Mouse (Mus musculus): Measurements from ENCODE around the gene Uaca.
A peak's percentile ranks its signal among the peaks of the same experiment; 100 is the strongest.

The Uaca gene

GRCm38 (mm10) chr9:60794210-60794840, at the start of gene Uaca:
Gene Uaca (plus strand): TSS chr9:60794542.
- DNase-seq: peak; percentile 40 to 44

- DNase-seq: no peak
Observed at GRCm38 (mm10) chr9:60744971-60745370, 49.4 kb upstream of the Uaca start.

GRCm38 (mm10) chr9:60746561-60746960, 47.8 kb upstream of the Uaca start:
- DNase-seq: no peak

- no peak for DNase-seq
Observed at GRCm38 (mm10) chr9:60747672-60748071, 46.7 kb upstream of the Uaca start.

- DNase-seq: no peak
Observed at GRCm38 (mm10) chr9:60748191-60748590, 46.2 kb upstream of the Uaca start.

GRCm38 (mm10) chr9:60749105-60749504, 45.2 kb upstream of the Uaca start:
- no peak for DNase-seq

- DNase-seq: no peak
Observed at GRCm38 (mm10) chr9:60751098-60751497, 43.2 kb upstream of the Uaca start.

- DNase-seq: no peak
Observed at GRCm38 (mm10) chr9:60751971-60752370, 42.4 kb upstream of the Uaca start.

GRCm38 (mm10) chr9:60752636-60753035, 41.7 kb upstream of the Uaca start:
- DNase-seq: no peak

GRCm38 (mm10) chr9:60756258-60756657, 38.1 kb upstream of the Uaca start:
- DNase-seq: no peak

GRCm38 (mm10) chr9:60756866-60757740, 37.2 kb upstream of the Uaca start:
- DNase-seq: no peak

- DNase-seq: no peak
Observed at GRCm38 (mm10) chr9:60757817-60758216, 36.5 kb upstream of the Uaca start.

GRCm38 (mm10) chr9:60759436-60760007, 34.8 kb upstream of the Uaca start:
- DNase-seq: no peak

GRCm38 (mm10) chr9:60765181-60765580, 29.2 kb upstream of the Uaca start:
- DNase-seq: no peak

GRCm38 (mm10) chr9:60768393-60768792, 25.9 kb upstream of the Uaca start:
- no peak for DNase-seq

GRCm38 (mm10) chr9:60769711-60770111, 24.6 kb upstream of the Uaca start:
- peak; percentile 13 to 40 for DNase-seq

GRCm38 (mm10) chr9:60773713-60774112, 20.6 kb upstream of the Uaca start:
- DNase-seq: no peak

GRCm38 (mm10) chr9:60776899-60777298, 17.4 kb upstream of the Uaca start:
- no peak for DNase-seq

- no peak for DNase-seq
Observed at GRCm38 (mm10) chr9:60782057-60782789, 12.1 kb upstream of the Uaca start.

- DNase-seq: no peak
Observed at GRCm38 (mm10) chr9:60785069-60785468, 9.3 kb upstream of the Uaca start.

GRCm38 (mm10) chr9:60787517-60788110, 6.7 kb upstream of the Uaca start:
- no peak for DNase-seq

- no peak for DNase-seq
Observed at GRCm38 (mm10) chr9:60790282-60790681, 4.1 kb upstream of the Uaca start.

All from thymus, adult 18-20 months (tissue).